30 mouse cellular contexts compared by ENCODE assay signal in genomic region chr17:23783352-23783751, GRCm38 (mm10). TPM values are rescaled to one million over a fixed set of nuclear protein-coding genes. Genes with fewer than 3 reads are reported as not detected.
"Had no signal": no experiment of that assay in that cellular context is flagged by ENCODE, and none has a peak within 500 bp of the region (broad histone marks: within the 10 kb centered on the region; RNA-seq: fewer than 3 reads in every experiment).

No protein-coding gene starts in this region.

- DNase-seq: cerebellum, adult 9-11 months; cerebellum, postnatal 10 days; cerebellum, postnatal 14 days; cerebellum, postnatal 25 days; cerebellum, postnatal 36 days; embryo, embryonic 11 days; forebrain, postnatal 0 days; gastrocnemius, adult 2 months; gastrocnemius, postnatal 10 days; gastrocnemius, postnatal 14 days; gastrocnemius, postnatal 25 days; gastrocnemius, postnatal 36 days; heart, adult 11 months; heart, adult 18-20 months; heart, adult 2 months had no signal

- H3K4me3 ChIP-seq: embryonic facial prominence, embryonic 10.5 days; embryonic facial prominence, embryonic 12.5 days; embryonic facial prominence, embryonic 13.5 days; embryonic facial prominence, embryonic 15.5 days; erythroblast, embryonic 14.5 days; forebrain, embryonic 10.5 days; forebrain, embryonic 12.5 days; forebrain, embryonic 13.5 days; forebrain, embryonic 15.5 days; gastrocnemius, adult 2 months; heart, adult 2 months had no signal

- H3K9me3 ChIP-seq: embryonic facial prominence, embryonic 10.5 days; embryonic facial prominence, embryonic 12.5 days; embryonic facial prominence, embryonic 13.5 days; embryonic facial prominence, embryonic 15.5 days; forebrain, embryonic 10.5 days; forebrain, embryonic 12.5 days; forebrain, embryonic 13.5 days; forebrain, embryonic 15.5 days had no signal

- H3K27me3 ChIP-seq: embryonic facial prominence, embryonic 12.5 days; embryonic facial prominence, embryonic 13.5 days; embryonic facial prominence, embryonic 15.5 days; forebrain, embryonic 12.5 days; forebrain, embryonic 13.5 days; forebrain, embryonic 15.5 days had no signal

- H3K9ac ChIP-seq: embryonic facial prominence, embryonic 12.5 days; embryonic facial prominence, embryonic 13.5 days; embryonic facial prominence, embryonic 15.5 days; forebrain, embryonic 12.5 days; forebrain, embryonic 13.5 days; forebrain, embryonic 15.5 days; forebrain, postnatal 0 days had no signal

- ATAC-seq: forebrain, embryonic 13.5 days; forebrain, embryonic 14.5 days; forebrain, embryonic 15.5 days; forebrain, embryonic 16.5 days; forebrain, postnatal 0 days had no signal

- H3K27ac ChIP-seq: embryonic facial prominence, embryonic 10.5 days; embryonic facial prominence, embryonic 12.5 days; embryonic facial prominence, embryonic 13.5 days; embryonic facial prominence, embryonic 15.5 days; forebrain, embryonic 10.5 days; forebrain, embryonic 12.5 days; forebrain, embryonic 13.5 days; forebrain, embryonic 15.5 days; gastrocnemius, adult 2 months; heart, adult 2 months had no signal

- H3K36me3 ChIP-seq: embryonic facial prominence, embryonic 15.5 days; forebrain, embryonic 12.5 days; forebrain, embryonic 15.5 days had no signal

- H3K4me2 ChIP-seq: embryonic facial prominence, embryonic 12.5 days; embryonic facial prominence, embryonic 13.5 days; embryonic facial prominence, embryonic 15.5 days; forebrain, embryonic 12.5 days; forebrain, embryonic 13.5 days; forebrain, embryonic 15.5 days had no signal

RNA-seq across cellular contexts. Expression of gene Flywch2, which starts 2.5 kb away (rescaled TPM):
- total RNA-seq: gastrocnemius, adult 18-20 months; gastrocnemius, adult 8-10 months had no signal
- polyA plus RNA-seq: erythroblast, embryonic 14.5 days had no signal

RNA-seq across cellular contexts. Expression of gene Kremen2, which starts 37.7 kb away (rescaled TPM):
- total RNA-seq: common myeloid progenitor, adult 5-6 weeks; gastrocnemius, adult 18-20 months; gastrocnemius, adult 2 months; gastrocnemius, adult 8-10 months; gastrocnemius, postnatal 10 days; gastrocnemius, postnatal 14 days; gastrocnemius, postnatal 25 days; gastrocnemius, postnatal 36 days; granulocyte monocyte progenitor cell, adult 5-6 weeks; heart, adult 2 months had no signal
- polyA plus RNA-seq: erythroblast, embryonic 14.5 days had no signal
